Mouse (Mus musculus): ENCODE measurements around the gene Phldb3.

Phldb3 gene

GRCm38 (mm10) chr7:24594309-24594803, 16.2 kb upstream of the Phldb3 start:
- DNase-seq (ENCODE audit: low read depth, low spot score), result no peak

GRCm38 (mm10) chr7:24595464-24595863, 15.1 kb upstream of the Phldb3 start:
- DNase-seq (ENCODE audit: low read depth, low spot score), result no peak

DNA sequence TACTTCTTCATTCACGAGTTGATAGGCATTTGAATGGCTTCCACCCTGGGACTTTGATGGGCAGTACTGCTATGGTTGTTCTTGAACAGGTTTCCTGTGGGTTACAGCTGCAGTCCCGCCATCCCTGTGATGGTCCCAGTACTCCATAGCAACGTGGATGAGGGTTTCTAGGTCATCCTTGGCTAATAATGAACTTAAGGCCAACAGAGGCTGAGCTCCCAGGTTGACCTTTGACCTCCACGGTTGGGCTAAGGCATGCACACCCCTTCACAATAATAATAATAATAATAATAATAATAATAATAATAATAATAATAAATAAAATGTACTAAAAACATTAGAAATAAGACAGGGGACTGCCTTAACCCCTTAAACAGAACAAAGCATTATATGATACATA, 12.4 kb upstream of the Phldb3 start:
- DNase-seq (ENCODE audit: low read depth, low spot score), result no peak

GRCm38 (mm10) chr7:24599211-24600067, 11.1 kb upstream of the Phldb3 start:
- peak; percentile 50 for DNase-seq (ENCODE audit: low read depth, low spot score)

DNA sequence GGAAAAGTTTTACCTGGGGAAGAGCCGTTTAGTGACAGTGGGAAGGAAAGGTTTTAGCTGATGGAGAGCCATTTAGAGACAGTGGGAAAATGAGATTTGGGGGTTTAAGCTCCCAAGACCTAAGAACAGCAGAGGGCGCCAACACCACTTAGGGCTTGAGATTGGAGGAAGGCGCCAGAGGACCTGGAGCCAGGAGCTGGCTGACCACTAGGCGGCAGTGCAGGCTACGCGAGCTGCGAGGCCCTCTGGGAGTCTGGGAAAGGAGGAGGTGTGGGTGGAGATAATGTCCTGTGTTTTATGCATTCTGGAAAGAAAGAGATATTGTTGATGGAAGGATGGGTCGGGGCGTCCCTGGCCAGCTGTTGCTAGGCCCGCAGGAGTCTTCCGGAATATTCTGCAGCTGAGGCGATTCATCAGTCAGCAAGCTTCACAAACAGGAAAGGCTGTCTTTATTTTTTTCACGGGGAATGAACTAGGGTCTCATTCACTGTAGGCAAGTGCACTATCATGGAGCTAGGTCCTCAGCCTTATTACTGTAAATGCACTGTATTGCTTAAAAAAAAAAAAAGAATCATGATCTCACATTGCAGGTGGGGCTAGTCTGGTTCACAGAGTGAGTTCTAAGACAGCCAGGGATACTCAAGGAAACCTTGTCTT, 9.5 kb upstream of the Phldb3 start:
- DNase-seq (ENCODE audit: low read depth, low spot score), result peak; percentile 87

DNA sequence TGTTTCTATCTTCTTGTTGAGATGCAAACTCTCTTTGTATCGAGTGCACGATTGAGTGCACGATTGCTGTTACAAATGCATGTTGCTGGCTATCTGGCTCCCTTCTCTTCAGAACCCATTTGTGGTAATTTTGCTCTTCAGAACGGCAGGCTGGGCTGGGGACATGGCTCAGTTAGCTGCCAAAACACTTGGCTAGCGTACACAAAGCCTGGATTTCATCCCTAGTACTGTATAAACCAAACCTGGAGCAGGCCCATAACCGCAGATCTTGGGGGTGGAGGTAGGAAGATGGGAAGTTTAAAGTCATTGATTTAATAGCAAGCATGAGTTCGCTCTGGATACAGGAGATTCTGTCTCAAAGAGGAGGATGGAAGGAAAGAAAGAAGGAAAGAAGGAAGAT, 5.0 kb upstream of the Phldb3 start:
- DNase-seq (ENCODE audit: low read depth, low spot score), result no peak

- no peak for DNase-seq (ENCODE audit: low read depth, low spot score)
Observed at GRCm38 (mm10) chr7:24606046-24606445, 4.5 kb upstream of the Phldb3 start.

DNA sequence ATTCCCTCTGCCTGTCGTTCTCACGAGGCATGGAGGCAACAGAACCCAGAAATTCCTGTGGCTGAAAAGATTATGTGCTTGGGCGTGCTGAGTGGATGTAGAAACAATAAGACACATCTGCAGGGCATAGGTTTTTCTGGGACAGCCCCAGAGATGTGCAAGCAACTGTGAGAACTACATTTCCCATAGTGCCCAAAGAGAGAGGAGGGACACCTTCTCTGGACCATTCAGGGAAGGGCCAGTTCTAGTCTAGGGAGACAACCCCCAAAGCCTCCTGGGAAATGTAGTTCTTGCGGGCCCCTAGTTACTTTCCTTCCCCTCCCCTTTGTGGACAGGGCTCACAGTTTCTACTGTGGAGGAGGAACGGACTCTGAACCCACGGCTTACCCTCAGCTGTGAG, 2.5 kb upstream of the Phldb3 start:
- DNase-seq (ENCODE audit: low read depth, low spot score), result peak; percentile 53

DNA sequence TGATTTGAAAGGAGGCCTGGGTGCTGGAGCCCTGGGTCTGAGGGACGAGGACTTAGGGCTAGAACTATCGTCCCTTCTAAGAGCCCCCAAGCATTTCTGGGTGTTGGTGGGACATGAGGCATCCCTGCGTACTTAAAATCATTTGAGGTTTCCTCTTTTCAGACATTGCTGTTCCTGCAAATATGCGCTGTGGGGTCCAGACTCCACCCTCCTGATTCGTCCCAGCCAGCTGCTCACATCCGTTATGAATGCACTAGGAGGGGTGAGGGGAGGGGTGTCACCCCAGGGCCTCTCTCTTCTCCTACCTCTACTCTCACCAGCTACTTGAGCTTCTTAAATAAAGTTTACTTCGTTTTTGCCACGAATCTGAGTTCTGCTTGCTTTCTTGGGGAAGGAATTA, 2.0 kb upstream of the Phldb3 start:
- no peak for DNase-seq (ENCODE audit: low read depth, low spot score)

DNA sequence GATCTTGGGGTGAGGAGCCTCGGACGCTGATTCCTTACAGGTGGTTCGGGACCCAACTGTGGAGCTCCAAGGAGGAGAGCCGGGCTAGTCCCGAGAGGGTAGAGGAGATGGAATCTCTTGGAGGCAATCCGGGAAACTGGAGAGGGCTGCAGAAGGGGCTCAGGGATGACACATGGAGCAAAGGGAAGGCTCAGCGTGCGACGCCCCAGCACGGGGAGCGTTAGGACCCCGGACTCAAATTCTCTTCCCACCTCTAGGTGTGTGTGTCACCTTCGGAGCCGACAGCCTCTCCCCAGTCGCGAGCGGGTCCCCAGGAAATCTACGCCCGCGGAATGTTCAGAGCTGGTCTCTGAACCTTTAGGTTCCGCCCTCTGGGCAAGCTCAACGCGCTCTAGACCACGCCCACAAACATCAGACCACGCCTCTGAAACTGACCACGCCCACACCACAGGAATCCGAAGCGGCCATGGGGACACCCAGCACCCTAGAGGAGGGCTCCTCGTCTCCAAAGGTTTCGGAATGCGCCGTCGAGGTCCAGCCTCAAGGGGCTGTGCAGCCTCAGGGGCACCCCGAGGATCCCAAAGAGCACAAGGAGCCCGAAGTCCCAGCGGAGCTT, 424 bp downstream of the Phldb3 start:
- peak; percentile 93 for DNase-seq (ENCODE audit: low read depth, low spot score)

DNA sequence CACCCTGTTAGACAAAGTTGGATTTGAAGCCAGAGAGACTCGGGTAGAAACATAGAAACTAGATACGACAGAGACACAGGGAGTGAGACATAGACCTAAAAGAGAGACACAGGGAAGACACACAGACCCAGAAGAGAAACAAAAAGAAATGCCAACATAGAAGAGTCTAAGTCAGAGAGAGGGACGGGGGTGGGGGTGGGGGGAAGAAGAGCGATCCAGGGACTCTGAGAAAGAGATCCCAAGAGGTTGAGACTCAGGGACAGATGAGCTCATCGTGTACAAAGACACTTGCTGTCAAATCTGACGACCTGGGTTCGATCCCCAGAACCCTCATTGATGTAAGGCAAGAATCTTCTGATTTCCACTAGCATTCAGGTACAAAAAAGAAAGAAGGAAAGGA, 1.1 kb downstream of the Phldb3 start:
- DNase-seq (ENCODE audit: low read depth, low spot score), result no peak

- DNase-seq (ENCODE audit: low read depth, low spot score), result no peak
Observed at GRCm38 (mm10) chr7:24612308-24612910, 1.8 kb downstream of the Phldb3 start.

GRCm38 (mm10) chr7:24614816-24615215, 4.3 kb downstream of the Phldb3 start:
- DNase-seq (ENCODE audit: low read depth, low spot score), result no peak

GRCm38 (mm10) chr7:24617763-24618162, 7.2 kb downstream of the Phldb3 start:
- no peak for DNase-seq (ENCODE audit: low read depth, low spot score)

DNA sequence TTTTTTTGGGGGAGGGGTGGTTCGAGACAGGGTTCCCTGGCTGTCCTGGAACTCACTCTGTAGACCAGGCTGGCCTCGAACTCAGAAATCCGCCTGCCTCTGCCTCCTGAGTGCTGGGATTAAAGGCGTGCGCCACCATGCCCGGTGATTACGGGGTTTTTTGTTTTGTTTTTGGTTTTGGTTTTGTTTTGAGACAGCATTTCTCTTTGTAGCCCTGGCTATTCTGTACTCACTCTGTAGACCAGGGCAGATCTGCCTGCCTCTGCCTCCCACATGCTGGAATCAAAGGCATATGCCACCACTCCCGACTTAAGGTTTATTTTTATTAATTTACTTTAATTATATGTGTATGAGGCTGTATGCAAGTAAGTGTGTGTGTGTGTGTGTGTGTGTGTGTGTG, 7.8 kb downstream of the Phldb3 start:
- DNase-seq (ENCODE audit: low read depth, low spot score), result peak; percentile 66

DNA sequence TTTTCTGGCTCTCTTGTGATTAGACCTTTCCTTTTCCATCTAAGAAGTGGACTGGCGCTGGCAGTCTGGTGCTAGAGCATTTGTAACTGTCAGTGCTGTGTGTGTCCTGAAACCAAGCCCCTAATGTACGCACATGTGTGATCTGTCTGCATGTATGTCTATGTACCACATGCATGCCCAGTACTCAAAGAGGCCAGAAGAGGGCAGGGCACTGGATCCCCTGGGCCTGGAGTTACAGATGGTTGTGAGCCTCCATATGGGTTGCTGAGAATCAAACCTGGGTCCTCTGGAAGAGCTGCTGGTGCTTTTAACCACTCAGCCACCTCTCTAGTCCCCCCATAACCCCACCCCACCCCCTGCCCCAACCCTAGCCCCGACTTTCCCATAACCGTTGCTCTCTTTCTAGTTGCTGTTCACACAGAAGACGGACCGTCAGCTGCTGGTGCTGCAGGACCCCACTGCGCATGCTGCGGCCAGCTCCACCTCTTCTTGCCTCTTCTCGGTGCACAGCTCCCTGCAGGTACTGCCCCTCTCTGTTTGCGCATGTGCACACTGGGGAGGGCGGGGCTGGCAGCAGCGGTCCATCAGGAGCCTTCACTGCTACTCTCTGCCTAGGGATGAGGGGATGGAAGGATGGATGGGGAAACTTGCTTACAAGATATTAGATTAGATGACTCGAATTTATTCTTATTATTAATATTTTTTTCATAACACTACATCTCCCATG, 9.3 kb downstream of the Phldb3 start:
- DNase-seq (ENCODE audit: low read depth, low spot score), result no peak

DNA sequence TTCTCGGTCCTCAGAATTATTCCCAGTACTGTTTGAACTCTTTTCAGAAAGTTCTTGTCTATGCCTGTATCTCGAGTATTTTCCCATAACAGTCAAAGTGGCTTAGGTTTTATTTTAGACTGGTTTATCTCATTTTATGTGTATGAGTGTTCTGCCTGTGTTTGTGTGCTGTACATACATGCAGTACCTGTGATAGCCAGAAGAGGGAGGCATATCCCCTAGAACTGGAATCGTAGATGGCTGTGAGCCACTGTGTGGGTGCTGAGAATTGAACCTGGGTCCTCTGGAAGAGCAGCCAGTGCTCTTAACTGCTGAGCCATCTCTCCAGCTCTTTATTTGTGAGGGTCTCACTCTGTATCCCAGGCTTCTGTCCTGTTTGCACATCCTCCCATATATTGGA, 10.6 kb downstream of the Phldb3 start:
- DNase-seq (ENCODE audit: low read depth, low spot score), result no peak

DNA sequence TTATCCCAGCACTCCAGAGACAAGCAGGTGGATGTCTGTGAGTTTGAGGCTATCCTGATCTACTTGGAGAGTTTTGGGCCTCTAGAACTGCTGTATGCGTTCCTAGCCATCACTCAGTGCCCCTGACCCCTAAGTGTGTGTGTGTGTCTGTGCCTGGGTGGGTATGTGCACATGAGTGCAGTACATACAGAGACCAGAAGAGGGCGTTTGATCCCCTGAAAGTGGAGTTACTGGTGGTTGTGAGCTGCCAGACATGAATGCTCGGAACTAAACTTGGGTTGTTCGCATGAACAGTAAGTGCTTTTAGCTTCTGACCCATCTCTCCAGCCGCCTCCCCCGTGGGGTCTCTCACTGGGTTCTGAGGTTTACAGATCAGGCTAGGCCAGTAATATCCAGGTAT, 12.4 kb downstream of the Phldb3 start:
- no peak for DNase-seq (ENCODE audit: low read depth, low spot score)

- peak; percentile 91 for DNase-seq (ENCODE audit: low read depth, low spot score)
Observed at GRCm38 (mm10) chr7:24628685-24629610, 18.4 kb downstream of the Phldb3 start.

DNA sequence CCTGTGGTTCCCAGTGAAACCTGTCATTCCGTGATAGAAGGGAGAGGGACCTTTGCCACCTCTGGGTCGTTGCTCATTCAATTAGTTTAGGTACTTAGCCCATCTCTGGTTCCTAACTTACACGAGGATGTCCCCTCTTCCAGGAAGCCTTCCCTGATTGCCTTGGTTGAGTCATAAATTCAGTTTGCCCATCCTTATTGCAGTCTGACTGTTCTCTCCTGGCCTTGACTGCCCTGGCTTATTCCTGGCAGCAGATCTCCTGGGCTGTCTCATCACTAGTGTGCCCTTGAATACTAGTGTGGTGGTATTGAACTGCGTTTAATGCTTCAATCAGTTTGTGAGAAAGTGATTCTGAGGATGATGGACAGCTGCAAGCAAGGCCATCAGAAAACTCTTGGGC, 19.1 kb downstream of the Phldb3 start:
- DNase-seq (ENCODE audit: low read depth, low spot score), result no peak

All from A20 (cell line).